Mouse (Mus musculus) left cerebral cortex, postnatal 14 days (tissue): ENCODE measurements at regions not wholly inside any gene's neighbourhood (a gene's known extent, or its start where the extent isn't known, plus 50 kb on each side); places are given as distances from the start of the nearest gene placed in this dataset.

Experiments
- DNase-seq, 2 experiments: peaks; one replicate each; pipeline ENCODE4 v3.0.0; 2021 to 2022; ENCODE audit warnings: low spot score in 2 of 2, mixed read lengths in 1 of 2
- intact Hi-C: fragments of 180-260 bp; cut with DNase I; formaldehyde crosslinking; loops from one replicate; pipeline ENCODE4 v1.15.1; 2025

- DNase-seq = no peak
- intact Hi-C loops = no loop called here
These were observed 81.4 kb downstream of the Lhx2 start for GRCm38 (mm10) chr2:38420498-38420897.

- intact Hi-C loops = no loop called here
- DNase-seq = no peak
These were observed 83.3 kb downstream of the Lhx2 start for GRCm38 (mm10) chr2:38422406-38422805.

GRCm38 (mm10) chr2:38423886-38424277 is 84.8 kb downstream of the Lhx2 start:
- intact Hi-C loops = no loop called here
- DNase-seq = no peak

GRCm38 (mm10) chr2:38424278-38424931 is 85.3 kb downstream of the Lhx2 start:
- DNase-seq = no peak
- intact Hi-C loops = no loop called here

GRCm38 (mm10) chr2:38424976-38425375 is 85.9 kb downstream of the Lhx2 start:
- intact Hi-C loops = no loop called here

GRCm38 (mm10) chr2:38429752-38430378 is 81.6 kb upstream of the Nek6 start:
- intact Hi-C loops = loop anchor here (5.0 kb wide), 2 partner anchors 82 to 162 kb away; partner anchors contain the start of gene Nek6
- peak; percentile 66 to 75 for DNase-seq

More at GRCm38 (mm10) chr2:38424976-38425375, 85.9 kb downstream of the Lhx2 start:
- no peak for DNase-seq

GRCm38 (mm10) chr2:38431546-38431945 is 79.9 kb upstream of the Nek6 start:
- no peak for DNase-seq
- intact Hi-C loops = loop anchor here (5.0 kb wide), 2 partner anchors 81 to 161 kb away; partner anchors contain the start of gene Nek6

GRCm38 (mm10) chr2:38433736-38434135 is 77.7 kb upstream of the Nek6 start:
- intact Hi-C loops = loop anchor here (5.0 kb wide), 2 partner anchors 79 to 159 kb away; partner anchors contain the start of gene Nek6

GRCm38 (mm10) chr2:38436701-38437100 is 74.7 kb upstream of the Nek6 start:
- intact Hi-C loops = no loop called here
- no peak for DNase-seq

More at GRCm38 (mm10) chr2:38433736-38434135, 77.7 kb upstream of the Nek6 start:
- DNase-seq = no peak

- intact Hi-C loops = no loop called here
- no peak for DNase-seq
These were observed 72.3 kb upstream of the Nek6 start for GRCm38 (mm10) chr2:38439191-38439590.

- intact Hi-C loops = no loop called here
These were observed 71.5 kb upstream of the Nek6 start for GRCm38 (mm10) chr2:38439973-38440372.

GRCm38 (mm10) chr2:38449092-38449491 is 62.4 kb upstream of the Nek6 start:
- intact Hi-C loops = no loop called here
- DNase-seq = no peak

More at GRCm38 (mm10) chr2:38439973-38440372, 71.5 kb upstream of the Nek6 start:
- DNase-seq = no peak

GRCm38 (mm10) chr2:38456571-38456970 is 54.9 kb upstream of the Nek6 start:
- intact Hi-C loops = no loop called here
- no peak for DNase-seq

GRCm38 (mm10) chr2:38460367-38460766 is 51.1 kb upstream of the Nek6 start:
- intact Hi-C loops = no loop called here
- DNase-seq = no peak

GRCm38 (mm10) chr2:38460825-38461540 is 50.5 kb upstream of the Nek6 start:
- peak; percentile 90 to 93 for DNase-seq
- intact Hi-C loops = no loop called here
